Mouse (Mus musculus) small intestine, adult 2 months (tissue): ENCODE measurements around the gene Mroh2a.

Experiments
- CTCF ChIP-seq: fragments of 200-500 bp; IDR thresholded peaks from 2 replicates; pipeline ENCODE4 v1.5.1; 2012; ENCODE audit warnings: low read depth, mild to moderate bottlenecking, control low read depth, inconsistent platforms, low read length, moderate library complexity, mixed read lengths; ENCODE audit not compliant: insufficient replicate concordance, insufficient read length; ENCODE audit errors: extremely low read depth
- POLR2A ChIP-seq: fragments of 200-500 bp; IDR thresholded peaks from 2 replicates; pipeline ENCODE4 v1.6.1; 2012; ENCODE audit warnings: low read depth, mild to moderate bottlenecking, control low read depth, inconsistent platforms, low read length, moderate library complexity

GRCm38 (mm10) chr1:88192136-88192535 lies 34.6 kb upstream of the Mroh2a start:
- no peak for TF ChIP-seq CTCF
- no peak for TF ChIP-seq POLR2A
